Mouse (Mus musculus): ENCODE measurements around the gene Dnajc28. TPM values are rescaled to one million over a fixed set of nuclear protein-coding genes. Genes with fewer than 3 reads are reported as not detected.
"Not testable (repeated sequence)": the region's sequence is repeated elsewhere in the genome, so short reads cannot be mapped to it uniquely, and the experiment has no call there.

The Dnajc28 gene
- total RNA-seq (2021): 10 to 100 TPM in 1 of 2 experiments, 1 to 10 TPM in 1; 8.8 to 15.4 TPM
- long read RNA-seq, experiment 1, partial matches to known transcripts: 7 of 9 reads
- long read RNA-seq, experiment 1, other reads (novel, unspliced or antisense): 1 of 9 reads
- long read RNA-seq, experiment 2, partial matches to known transcripts: 0 of 1 reads
- long read RNA-seq, experiment 2, other reads (novel, unspliced or antisense): 0 of 1 reads

- DNase-seq: peak; percentile 85 to 91
Measured at GRCm38 (mm10) chr16:91618511-91619501, at the start of gene Dnajc28. TSS of gene Dnajc28 (minus strand) at chr16:91619026.

DNA sequence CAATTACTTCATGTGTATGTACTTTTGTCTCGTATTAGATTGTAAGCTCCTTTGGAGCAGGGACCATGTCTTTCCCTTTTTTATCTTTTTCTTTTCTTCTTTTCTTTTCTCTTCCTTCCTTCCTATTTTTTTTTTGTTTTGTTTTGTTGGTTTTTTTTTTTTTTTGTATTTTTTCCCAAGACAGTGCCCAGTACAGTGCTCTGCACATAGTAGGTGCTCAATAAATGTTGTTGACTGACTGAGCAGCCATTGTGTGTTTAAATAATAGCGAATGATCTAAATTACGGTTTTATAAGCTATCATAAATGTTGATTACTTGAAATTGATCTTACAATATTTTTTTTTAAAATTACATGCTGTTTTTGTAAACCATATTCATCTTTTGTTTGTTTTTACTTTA is 45.0 kb upstream of the Dnajc28 start:
- DNase-seq: no peak

GRCm38 (mm10) chr16:91662336-91662735 is 43.5 kb upstream of the Dnajc28 start:
- DNase-seq: no peak

DNA sequence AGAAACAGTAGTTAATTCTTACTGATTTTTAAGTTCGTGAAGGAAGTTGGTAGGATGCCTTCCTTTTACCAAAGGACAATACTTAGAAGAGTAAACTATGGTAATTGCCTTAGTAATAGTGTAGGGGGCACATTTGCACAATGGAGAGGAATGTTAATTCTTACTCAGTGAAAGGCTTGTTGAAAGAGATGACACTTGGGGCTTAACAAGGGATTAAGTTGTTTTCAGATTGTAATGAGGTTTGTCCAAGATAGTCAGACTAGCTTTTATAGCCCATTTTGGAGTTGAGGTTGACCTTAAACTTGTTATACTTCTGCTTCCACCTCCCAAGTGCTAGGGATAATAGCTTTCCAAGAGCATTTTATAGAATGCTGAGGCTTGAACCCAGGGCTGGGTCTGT is 42.6 kb upstream of the Dnajc28 start:
- no peak for DNase-seq

DNA sequence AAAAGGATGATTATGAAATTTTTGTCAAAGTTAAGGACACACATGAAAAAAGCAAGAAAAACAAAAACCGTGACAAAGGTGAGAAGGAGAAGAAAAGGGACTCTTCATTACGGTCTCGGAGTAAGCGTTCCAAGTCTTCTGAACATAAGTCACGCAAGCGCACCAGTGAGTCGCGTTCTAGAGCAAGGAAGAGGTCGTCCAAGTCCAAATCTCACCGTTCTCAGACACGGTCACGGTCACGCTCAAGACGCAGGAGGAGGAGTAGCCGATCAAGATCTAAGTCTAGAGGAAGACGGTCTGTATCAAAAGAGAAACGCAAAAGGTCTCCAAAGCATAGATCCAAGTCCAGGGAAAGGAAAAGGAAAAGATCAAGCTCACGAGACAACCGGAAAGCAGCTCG is 41.0 kb upstream of the Dnajc28 start:
- DNase-seq: no peak

DNA sequence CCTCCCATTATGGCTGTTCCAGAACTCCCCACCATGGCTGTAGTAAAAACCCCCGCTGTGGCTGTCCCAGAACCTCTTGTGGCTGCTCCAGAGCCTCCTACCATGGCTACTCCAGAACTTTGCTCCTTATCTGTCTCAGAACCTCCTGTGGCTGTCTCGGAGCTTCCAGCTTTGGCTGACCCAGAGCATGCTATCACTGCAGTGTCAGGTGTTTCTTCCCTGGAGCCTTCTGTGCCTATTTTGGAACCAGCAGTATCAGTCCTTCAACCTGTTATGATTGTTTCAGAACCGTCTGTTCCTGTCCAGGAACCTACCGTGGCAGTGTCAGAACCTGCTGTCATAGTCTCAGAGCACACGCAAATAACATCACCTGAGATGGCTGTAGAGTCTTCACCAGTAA is 39.6 kb upstream of the Dnajc28 start:
- DNase-seq: no peak

DNA sequence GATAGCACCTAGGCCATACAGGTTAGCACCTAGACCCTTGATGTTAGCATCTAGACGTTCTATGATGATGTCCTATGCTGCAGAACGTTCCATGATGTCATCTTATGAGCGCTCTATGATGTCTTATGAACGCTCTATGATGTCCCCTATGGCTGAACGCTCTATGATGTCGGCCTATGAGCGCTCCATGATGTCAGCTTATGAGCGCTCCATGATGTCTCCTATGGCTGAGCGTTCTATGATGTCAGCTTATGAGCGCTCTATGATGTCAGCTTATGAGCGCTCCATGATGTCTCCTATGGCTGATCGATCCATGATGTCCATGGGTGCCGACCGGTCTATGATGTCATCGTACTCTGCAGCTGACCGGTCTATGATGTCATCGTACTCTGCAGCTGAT is 38.5 kb upstream of the Dnajc28 start:
- no peak for DNase-seq

- DNase-seq: no peak
Measured at GRCm38 (mm10) chr16:91655285-91655684, 36.5 kb upstream of the Dnajc28 start.

- no peak for DNase-seq
Measured at GRCm38 (mm10) chr16:91652191-91652590, 33.4 kb upstream of the Dnajc28 start.

GRCm38 (mm10) chr16:91649781-91650180 is 31.0 kb upstream of the Dnajc28 start:
- no peak for DNase-seq

DNA sequence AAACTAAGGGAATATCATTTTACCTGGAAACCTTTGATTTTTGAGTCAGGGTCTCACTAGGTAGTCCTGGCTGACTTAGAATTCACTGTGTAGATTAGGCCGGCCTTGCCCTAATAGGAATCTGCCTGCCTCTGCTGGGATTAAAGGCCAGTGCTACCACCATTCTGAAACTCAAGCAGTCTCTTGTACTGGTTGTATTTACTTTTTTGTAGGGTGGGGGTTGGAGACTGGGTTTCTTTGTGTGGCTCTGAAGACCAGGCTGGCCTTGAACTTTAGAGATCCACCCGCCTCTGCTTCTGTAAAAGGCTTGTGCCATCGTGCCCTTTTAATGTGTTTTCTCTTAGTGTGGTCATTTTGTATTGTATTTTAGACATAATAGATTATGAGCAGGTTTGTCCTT is 30.4 kb upstream of the Dnajc28 start:
- peak; percentile 36 to 46 for DNase-seq

- DNase-seq: peak; percentile 88 to 93
Measured at GRCm38 (mm10) chr16:91648220-91648550, 29.4 kb upstream of the Dnajc28 start.

- DNase-seq: peak; percentile 97
Measured at GRCm38 (mm10) chr16:91647461-91648219, 28.8 kb upstream of the Dnajc28 start, which contains the start of gene Son. TSS of gene Son (plus strand) at chr16:91647506.

- peak; percentile 97 to 99 for DNase-seq
Measured at GRCm38 (mm10) chr16:91646681-91647419, 28.0 kb upstream of the Dnajc28 start, which contains the start of gene Gart. TSS of gene Gart (minus strand) at chr16:91646952.

- DNase-seq: peak in 1 of 2 experiments; percentile 31
Measured at GRCm38 (mm10) chr16:91645995-91646602, 27.3 kb upstream of the Dnajc28 start.

DNA sequence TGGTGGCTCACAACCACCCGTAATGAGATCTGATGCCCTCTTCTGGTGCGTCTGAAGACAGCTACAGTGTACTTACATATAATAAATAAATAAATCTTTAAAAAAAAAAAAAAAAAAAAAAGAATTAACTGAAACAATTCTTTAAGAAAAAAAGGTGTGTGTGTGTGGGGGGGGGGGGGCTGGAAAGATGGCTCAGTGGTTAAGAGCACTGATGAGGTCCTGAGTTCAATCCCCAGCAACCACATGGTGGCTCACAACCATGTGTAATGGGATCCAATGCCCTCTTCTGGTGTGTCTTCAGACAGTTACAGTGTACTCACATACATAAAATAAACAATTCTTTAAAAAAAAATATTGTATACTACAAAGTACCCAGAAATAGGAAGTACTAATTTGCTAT is 26.6 kb upstream of the Dnajc28 start:
- DNase-seq: not testable (repeated sequence)

DNA sequence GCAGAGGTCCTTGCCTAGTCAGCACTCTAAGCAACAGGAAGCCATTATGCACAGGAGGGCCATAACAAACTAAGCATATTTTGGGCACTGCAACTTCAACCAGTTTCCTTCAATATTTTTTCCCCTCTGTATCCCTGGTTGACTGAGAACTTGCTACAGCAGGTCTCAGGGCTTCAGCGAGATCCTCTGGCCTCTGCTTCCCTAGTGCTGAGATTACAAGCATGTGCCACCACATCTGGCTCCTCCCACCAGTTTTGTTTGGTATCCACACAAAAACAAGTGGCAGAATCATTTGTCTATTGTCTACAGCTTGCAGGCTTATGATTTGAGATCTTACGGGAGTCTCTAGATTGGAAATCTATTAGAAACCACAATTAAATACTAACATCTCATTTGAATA is 26.1 kb upstream of the Dnajc28 start:
- no peak for DNase-seq

DNA sequence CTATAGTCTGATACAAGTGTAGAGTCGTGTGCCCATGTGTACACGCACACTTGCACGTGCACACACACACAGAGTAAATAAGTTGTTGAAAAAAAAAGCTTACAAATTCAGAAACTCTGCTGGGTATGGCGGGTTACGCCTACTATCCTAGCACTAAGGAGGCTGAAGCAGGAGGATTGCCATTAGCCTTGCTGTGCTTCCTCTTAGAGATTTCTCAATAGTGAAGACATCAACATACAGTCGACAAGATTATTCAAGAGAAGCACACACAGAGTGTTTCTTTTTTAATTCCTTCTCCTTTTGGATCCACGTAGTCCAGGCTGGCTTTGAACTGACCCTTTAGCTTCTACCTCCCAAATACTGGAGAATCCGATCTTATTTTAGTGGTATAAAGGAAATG is 21.3 kb upstream of the Dnajc28 start:
- DNase-seq: no peak

DNA sequence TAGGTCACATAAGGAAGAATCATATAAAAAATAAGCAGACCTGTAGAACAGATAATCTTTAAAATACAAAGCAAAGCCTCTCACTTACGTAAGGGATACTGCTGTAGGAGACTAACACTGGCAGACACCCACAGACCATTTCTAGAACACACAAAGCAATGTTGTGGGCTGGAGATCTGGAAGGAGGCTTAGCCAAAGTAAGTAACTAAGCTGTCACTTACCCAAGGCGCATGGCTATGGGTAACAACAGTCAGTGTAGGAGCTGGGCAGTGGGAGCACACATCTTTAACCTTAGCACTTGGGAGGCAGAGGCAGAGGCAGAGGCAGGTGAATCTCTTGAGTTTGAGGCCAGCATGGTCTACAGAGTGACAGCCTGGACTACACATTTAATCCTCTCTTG is 20.8 kb upstream of the Dnajc28 start:
- no peak for DNase-seq

DNA sequence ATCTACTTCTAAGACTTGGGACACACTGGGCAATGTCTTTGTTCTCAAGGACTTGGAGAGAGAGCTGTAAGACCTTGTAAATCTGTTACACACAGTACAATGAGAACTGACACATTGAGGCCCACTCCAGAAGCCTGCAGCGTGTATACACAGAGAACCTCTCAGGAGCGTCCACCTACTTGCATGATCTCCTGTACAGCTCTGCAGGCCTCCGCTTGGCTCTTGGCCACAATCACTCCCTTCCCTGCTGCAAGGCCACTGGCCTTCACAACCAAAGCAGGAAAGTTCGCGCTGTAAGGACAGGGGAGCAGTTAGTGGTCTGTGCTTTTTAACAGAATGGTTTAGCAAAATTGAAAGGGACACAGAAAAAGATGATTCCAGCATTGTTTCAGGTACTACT is 20.3 kb upstream of the Dnajc28 start:
- DNase-seq: peak; percentile 74 to 80

DNA sequence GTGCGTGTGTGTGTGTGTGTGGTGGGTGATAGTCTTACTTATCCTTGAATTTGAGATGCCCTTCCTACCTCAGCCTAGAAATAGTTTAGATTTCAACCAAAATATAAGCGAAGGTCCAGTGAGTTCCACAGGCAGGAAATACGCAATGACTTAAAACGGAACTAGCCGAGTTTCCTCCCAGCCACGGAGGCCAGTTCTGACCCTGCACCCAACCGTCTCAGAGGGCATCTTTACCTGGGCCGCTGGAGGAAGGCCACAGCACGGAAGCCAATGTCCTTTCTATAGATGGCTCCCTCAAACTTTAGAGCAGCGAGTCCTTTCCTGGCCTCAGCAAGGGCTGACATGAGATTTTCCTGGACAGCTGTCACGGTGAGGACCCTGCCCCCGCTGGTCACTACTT is 14.8 kb upstream of the Dnajc28 start:
- DNase-seq: no peak

Data from adrenal gland, postnatal 36 days (tissue).